Mouse (Mus musculus): ENCODE measurements around the gene Cldn19.
A peak's percentile ranks its signal among the peaks of the same experiment; 100 is the strongest.

The Cldn19 gene

GRCm38 (mm10) chr4:119255351-119255750, at the start of gene Cldn19:
Gene Cldn19 (plus strand): TSS chr4:119255414.
- DNase-seq: no peak

- DNase-seq: no peak
These were observed 38.5 kb upstream of the Cldn19 start for GRCm38 (mm10) chr4:119216667-119217066.

- no peak for DNase-seq
These were observed 37.0 kb upstream of the Cldn19 start, which contains the start of gene Tmem269 for GRCm38 (mm10) chr4:119218169-119218568. Gene Tmem269 (minus strand): TSS chr4:119218217.

- peak; percentile 36 for DNase-seq
These were observed 31.5 kb upstream of the Cldn19 start for GRCm38 (mm10) chr4:119223696-119224095.

GRCm38 (mm10) chr4:119224534-119224933, 30.7 kb upstream of the Cldn19 start:
- no peak for DNase-seq

GRCm38 (mm10) chr4:119225719-119226118, 29.5 kb upstream of the Cldn19 start:
- no peak for DNase-seq

GRCm38 (mm10) chr4:119226751-119227150, 28.5 kb upstream of the Cldn19 start:
- DNase-seq: no peak

- peak; percentile 100 for DNase-seq
These were observed 22.6 kb upstream of the Cldn19 start, which contains the start of the genes AU022252 and P3h1 for GRCm38 (mm10) chr4:119232410-119233255. Gene AU022252 (minus strand): TSS chr4:119232712. Gene P3h1 (plus strand): TSS chr4:119232915.

- peak; percentile 66 for DNase-seq
These were observed 21.8 kb upstream of the Cldn19 start for GRCm38 (mm10) chr4:119233256-119233901.

- no peak for DNase-seq
These were observed 20.9 kb upstream of the Cldn19 start for GRCm38 (mm10) chr4:119234348-119234747.

- no peak for DNase-seq
These were observed 16.6 kb upstream of the Cldn19 start for GRCm38 (mm10) chr4:119238661-119239060.

- DNase-seq: peak; percentile 39
These were observed 16.0 kb upstream of the Cldn19 start for GRCm38 (mm10) chr4:119239181-119239682.

GRCm38 (mm10) chr4:119241664-119242063, 13.6 kb upstream of the Cldn19 start:
- DNase-seq: no peak

- DNase-seq: no peak
These were observed 12.6 kb upstream of the Cldn19 start for GRCm38 (mm10) chr4:119242571-119242970.

- DNase-seq: no peak
These were observed 10.6 kb upstream of the Cldn19 start for GRCm38 (mm10) chr4:119244468-119245240.

- peak; percentile 49 for DNase-seq
These were observed 9.7 kb upstream of the Cldn19 start for GRCm38 (mm10) chr4:119245556-119245955.

- no peak for DNase-seq
These were observed 9.3 kb upstream of the Cldn19 start for GRCm38 (mm10) chr4:119245961-119246360.

GRCm38 (mm10) chr4:119246688-119247225, 8.5 kb upstream of the Cldn19 start:
- no peak for DNase-seq

GRCm38 (mm10) chr4:119247462-119248235, 7.6 kb upstream of the Cldn19 start:
- DNase-seq: no peak

GRCm38 (mm10) chr4:119248407-119248965, 6.7 kb upstream of the Cldn19 start:
- DNase-seq: no peak

- DNase-seq: no peak
These were observed 3.0 kb upstream of the Cldn19 start for GRCm38 (mm10) chr4:119252025-119252808.

Measured in cerebellum, adult 9-11 months (tissue).